Mouse (Mus musculus) ES-CJ7 (cell line): Measurements from ENCODE around the gene Arid3a.
"Not testable (repeated sequence)": the region's sequence is repeated elsewhere in the genome, so short reads cannot be mapped to it uniquely, and the experiment has no call there.

Source experiments
- DNase-seq: peaks from one replicate; pipeline ENCODE4 v3.0.0; 2011; ENCODE audit warnings: low read depth, low spot score

The Arid3a gene

DNA sequence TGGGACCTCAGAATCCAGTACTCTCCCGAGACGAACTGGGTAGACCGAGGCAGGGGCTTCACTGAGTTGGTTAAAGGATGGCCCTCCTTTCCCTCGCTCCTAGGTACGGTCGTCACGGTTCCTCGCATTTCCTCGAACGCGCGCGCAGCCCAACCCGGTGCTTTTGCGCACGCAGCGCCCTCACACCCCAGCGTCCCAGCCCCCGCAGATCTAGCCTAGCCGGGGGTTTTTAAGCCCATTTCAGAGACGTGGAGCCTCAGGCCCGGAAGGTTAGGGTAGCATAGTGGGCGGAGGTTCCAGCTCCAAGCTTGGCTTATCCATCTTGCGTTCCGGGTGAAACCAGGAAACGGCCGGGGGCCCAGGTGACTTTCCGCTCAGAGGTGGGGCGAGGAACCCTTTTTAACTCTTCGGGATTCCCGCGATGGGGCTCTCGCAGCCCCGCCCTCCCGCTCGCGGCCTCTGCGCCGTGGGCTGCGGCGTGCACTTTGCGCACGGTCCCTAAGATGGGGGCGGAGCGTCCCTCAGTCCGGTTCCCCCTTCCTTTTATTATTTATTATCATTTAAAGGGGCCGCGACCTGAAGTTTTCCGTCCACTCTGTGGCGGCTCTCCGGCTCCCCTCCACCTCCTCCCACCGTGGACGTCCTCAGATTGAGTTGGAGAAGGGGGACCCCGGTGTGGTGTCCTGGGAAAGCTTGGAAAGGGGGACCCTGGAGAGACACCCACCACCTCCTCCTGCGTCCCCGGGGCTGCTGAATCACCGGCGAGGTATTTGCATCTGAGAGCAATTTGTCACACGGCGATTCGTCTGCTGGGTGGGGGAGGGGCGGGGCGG is at the start of gene Arid3a:
TSS of gene Arid3a (plus strand) at position 553 of the 833 bp plus-strand sequence.
- peak; percentile 96 for DNase-seq

DNA sequence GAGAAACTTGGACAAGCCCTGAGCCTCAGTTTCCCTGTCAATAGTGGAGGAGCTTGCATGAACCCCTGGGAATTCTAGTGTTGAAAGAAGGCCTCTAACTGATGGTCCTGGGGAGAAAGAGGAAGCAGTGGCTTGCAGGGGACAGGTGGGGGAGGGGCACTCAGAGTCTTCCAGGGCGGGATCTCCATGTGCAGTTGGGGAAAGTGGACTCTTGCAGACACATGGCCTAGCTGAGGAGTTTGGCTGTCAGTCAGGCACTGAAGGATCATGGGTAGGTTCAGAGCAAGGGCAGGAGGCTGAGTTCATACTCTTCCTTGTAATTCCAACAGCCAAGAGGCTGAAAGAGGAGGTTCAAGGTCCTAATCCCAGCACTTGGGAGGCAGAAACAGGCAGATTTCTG is 49.7 kb upstream of the Arid3a start:
- DNase-seq = no peak

DNA sequence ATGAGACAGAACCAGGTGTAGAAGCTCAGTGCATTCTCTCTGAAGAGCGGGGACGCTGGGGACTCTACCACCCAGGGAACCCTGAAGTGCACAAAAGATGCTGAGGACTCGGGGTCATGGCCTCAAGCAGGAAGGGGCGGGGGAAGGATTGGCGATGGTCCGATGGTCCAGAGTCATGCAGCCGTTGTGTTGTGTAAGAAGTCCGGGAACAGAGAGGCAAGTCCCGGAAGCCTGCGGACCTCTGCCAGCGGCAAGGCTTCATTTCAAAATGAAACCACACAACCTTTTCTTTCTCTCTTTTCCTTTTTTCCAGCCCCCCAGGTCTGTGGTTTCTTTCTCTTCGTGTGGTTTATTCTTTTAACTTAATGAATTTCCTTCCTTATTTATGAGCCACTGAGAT is 49.1 kb upstream of the Arid3a start:
- no peak for DNase-seq

DNA sequence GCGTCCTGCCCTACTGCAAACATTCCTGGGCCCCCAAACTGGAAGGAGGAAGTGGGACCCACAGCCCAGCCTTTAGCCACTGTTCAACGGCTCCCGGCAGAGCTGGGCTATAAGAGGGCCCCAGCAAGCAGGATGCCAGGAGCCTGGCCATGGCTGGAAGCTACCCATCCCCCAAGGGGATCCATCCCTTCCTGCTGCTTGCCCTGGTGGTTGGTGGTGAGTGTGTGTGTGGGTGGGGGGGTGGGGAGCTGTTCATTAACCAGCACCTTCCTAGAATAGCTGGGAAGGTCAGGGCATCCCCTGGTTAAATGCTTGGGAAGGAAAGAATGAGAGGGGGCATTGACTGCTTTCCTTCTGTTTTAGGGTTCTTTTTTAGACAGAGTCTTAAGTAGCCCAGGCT is 47.3 kb upstream of the Arid3a start:
- no peak for DNase-seq

DNA sequence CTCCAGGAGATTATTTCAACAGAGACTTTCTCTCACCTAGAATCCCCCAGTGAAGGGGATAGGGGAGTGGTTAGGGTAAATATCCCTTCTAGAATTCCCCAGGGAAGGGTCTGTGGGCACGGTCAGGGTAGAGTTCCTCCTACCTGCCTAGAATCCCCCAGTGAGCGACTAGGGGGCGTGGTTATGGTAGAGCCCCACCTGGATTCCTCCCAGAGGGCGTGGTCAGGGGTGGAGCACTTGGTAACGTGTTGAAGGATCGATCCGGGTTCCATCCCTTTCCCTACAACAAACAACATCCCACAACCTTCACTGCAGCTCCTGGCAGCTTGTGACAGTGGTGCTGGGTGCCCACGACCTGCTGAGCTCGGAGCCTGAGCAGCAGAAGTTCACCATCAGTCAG is 46.1 kb upstream of the Arid3a start:
- DNase-seq = no peak

DNA sequence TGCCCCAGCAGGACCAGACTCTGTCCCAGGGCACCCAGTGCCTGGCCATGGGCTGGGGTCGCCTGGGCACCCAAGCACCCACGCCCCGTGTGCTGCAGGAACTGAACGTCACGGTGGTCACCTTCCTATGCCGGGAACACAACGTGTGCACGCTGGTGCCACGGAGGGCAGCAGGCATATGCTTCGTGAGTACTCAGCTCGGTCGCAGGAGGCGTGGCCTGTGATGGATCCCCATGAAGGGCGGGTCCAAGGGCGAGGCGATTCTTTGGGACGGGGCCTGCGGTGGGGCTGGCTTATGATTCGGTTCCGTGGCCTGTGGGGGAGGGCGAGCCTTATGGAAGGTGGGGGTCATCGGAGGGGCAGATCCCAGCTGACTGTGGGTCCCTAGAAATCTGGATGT is 44.9 kb upstream of the Arid3a start:
- DNase-seq = no peak

DNA sequence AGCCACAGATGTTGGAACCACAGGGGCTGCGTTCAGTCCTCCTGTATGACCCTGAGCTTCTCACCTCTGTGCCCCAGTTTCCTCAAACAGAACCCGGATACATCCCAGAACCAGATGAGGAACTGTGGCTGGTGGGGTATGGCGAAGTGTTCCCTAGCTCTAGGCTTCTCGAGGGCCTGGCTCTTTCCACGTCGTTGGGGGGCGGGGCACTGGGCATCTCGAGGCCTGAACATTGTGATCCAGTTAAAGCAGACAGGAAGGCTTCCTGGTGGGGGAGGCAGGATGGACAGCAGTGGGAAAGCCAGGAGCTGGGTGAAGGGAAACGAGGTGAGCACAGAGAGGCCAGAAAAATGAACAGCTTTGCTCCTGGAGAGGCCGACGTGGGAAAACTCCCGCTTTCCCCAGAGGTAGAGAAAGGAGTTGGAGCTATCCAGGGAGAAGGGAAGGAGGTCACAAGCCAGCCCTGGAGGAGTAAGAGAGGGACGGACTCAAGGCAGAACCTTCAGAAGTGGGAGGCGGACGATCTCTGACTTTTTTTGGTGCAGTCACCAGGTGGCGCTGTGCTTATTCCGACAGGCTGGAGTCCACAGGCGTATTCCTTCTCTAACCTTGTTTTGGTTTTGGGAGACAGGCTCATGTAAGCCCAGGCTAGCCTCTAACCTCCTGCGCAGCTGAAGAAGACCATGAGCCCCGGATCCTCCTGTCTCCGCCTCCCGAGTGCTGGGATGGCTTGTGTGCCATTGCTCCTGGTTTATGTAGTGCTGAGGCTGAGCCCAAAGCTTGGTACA is 43.4 kb upstream of the Arid3a start:
- peak; percentile 89 for DNase-seq

DNA sequence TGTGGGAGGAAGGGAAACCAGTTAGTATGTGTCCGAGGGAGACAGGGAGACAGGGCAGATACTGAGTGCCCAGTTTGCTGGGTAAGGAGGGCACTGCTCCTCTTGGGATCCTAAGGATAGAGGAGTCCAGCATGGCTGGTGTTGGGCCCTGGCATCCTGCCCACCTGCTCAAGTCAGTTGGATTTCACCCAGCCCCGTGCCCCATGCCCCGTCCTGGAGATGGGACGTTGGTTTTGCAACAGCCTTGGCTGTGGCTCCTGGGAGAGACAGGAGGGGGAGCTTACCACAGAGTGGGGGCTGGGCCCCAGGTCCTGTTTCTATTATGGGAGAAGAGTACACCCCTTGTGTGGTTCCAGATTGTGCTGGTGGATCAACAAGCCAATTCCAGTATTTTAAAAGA is 42.4 kb upstream of the Arid3a start:
- DNase-seq = no peak

DNA sequence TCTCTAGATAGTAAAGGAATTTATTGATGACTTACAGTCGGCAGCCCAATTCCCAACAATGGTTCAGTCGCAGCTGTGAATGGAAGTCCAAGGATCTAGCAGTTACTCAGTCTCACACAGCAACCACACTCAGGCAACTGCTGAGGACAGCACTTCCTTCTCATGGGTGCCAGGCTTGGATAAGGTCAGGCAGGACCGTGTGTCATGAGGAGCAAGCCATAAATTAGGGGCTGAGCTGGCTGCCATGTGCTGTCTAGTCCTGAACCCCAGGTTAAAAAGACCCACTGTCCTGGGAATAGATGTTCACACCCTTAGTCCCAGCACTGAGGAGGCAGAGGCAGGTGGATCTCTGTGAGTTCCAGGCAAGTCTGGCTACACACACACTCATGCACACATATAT is 41.9 kb upstream of the Arid3a start:
- DNase-seq = not testable (repeated sequence)

DNA sequence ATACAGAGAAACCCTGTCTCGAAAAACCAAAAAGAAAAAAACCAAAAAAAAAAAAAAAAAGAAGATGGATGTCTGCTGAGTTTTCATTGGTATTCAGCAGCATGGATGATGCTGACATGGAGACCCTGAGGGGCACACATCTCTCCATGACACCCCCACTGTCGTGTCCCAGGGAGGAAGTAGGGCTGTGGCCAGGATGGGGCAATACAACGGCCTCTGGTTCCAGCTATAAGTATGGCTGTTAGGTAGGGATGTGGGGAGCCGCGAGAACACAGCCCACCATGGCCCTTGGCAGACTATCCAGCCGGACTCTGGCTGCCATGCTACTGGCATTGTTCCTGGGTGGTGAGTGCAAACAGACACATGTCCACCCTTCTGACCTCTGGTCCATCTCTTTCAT is 40.8 kb upstream of the Arid3a start, which contains the start of gene Elane:
TSS of gene Elane (plus strand) at position 194 of the 400 bp plus-strand sequence.
- no peak for DNase-seq

DNA sequence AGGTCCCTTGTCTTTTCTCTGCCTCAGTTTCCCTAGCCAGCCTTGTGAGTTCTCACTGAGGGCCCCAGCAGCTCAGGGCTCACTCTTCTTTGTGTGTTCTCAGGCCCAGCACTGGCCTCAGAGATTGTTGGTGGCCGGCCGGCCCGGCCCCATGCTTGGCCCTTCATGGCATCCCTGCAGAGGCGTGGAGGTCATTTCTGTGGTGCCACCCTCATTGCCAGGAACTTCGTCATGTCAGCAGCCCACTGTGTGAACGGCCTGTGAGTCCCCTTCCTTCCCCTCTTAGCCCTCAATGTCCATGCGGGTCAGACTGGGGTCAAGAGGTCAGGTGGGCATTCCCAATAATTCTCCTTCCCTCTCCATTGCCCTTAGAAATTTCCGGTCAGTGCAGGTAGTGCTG is 40.2 kb upstream of the Arid3a start:
- DNase-seq = no peak

DNA sequence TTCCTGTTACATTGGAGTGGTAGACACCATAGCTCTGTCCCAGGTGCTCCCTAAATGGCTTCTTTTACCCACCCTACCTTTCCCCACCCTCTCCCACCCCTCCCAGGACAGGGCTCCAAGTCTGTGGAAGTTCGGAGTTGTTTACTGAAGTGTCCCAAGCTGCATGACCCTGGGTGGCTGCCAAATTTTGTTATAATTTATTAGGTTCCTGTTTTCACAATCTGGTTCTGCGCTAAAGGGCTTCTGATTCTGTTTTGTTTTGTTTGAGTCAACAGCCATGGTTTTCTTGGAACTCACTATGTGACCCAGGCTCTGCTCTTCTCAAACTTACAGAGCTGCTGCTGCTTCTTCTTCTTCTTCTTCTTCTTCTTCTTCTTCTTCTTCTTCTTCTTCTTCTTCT is 37.5 kb upstream of the Arid3a start:
- DNase-seq = no peak

DNA sequence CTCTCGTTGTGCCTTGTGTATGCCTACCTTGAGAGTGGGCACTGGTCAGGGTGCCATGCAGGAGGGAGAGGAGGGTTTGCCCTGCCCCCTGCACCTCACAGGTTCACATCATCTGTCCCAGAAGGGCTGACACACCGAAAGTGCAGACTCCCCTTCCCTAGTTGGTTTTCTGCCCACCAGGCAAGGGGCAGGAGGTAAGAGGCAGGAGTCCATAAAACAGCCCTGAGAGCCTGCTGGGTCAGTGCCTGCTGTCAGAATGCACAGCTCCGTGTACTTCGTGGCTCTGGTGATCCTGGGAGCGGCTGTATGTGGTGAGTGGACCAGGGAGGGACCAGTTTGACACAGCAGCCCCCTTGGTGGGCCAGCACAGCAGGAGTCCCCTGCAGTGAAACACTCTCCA is 36.2 kb upstream of the Arid3a start, which contains the start of gene Cfd:
TSS of gene Cfd (plus strand) at position 184 of the 400 bp plus-strand sequence.
- DNase-seq = no peak

DNA sequence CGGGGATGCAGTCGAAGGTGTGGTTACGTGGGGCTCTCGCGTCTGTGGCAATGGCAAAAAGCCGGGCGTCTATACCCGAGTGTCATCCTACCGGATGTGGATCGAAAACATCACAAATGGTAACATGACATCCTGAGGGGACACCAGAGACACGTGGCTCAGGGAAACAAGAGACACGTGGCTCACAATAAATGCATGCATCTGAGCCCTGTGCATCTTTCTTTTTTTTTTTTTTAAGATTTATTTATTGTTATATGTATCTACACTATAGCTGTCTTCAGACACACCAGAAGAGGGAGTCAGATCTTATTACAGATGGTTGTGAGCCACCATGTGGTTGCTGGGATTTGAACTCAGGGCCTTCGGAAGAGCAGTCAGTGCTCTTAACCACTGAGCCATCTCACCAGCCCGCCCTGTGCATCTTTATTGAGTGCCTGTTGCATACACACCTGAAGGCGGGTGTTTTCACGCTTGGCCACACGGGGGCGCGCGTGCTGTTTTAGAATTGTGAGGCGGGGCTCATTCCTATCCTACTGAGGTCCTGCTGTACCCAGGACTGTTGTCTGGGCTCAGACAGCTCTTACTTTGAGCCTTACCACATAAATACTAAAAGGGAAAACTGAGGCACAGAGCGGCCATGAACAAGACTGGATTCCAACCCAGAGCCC is 34.3 kb upstream of the Arid3a start:
- peak; percentile 84 for DNase-seq

DNA sequence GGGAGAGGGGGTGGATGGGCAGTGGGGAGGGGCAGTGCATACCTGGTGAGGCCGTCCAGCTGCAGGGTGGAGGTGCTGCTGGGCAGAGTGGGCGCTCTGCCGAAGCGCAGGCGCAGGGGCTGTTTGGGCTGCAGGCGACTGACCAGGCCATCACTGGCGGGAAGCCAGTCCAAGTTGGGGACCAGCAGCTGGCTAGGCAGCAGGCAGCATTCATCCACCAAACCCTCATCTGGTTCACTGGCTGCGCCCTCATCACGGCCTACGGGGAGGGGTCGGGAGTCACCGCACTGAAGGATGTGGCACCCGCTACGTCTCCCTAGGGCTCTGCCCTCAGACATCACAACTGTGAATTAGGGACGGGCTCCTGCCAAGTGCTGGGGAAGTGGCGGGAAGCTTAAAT is 30.5 kb upstream of the Arid3a start:
- no peak for DNase-seq

DNA sequence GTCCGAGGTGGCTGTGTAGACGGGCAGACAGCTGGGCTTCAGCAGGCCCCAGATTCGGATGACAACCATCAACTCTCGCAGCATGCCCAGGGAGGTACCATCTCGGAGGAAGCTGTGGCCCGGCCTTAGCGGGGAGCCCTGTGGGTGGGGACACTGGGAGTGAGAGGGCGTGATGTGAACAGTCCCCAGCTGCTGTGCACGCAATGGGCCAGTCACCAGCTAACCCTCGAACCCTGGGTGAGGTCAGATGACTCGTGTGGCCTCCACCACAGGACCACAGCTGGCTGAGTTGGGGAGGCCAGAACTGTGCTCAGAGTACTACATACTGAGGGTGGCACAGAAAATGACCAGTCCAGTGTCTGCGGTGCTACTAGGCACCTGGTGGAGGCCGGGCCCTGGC is 30.0 kb upstream of the Arid3a start:
- no peak for DNase-seq

DNA sequence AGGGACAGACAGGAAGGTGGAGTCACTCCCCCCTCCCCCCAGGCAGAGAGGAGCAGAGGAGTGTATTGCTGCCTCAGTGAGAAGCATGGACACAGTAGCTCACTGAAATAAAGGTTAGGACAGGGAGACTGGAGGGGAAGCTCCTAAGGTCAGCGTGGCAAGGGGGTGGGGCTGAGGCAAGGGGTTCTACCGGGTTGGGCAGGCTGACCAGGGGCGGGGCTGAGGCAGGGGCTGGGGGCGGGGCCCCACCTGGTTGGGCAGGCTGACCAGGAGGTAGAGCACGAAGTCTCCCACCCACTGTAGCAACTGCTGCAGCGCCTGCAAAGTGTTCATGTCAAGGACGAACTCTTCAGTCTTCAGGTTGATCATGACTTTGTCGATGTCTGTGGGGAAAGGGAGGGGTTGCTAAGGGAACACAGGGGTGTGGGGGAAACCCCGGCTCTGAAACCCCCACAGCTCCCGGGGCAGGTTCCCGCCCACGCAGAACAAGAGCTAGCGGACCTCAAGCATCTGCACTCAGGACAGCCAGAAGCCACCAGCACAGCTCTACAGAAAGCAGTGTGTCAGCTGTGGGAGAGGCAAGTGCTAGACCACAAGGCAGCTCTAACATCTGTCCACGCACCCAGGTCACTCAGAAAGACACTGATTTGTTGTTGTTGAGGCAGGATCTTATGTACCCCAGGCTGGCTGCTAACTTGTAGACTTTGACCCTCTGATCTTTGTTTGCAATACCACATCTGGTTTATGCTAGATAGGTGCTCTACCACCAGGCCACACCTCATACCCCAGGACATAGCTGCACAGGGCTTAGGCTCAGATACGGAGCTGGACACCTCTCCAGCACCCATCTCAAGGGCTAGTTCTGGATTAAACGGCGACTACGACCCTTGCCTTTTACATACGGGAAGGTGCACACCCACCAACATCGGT is 29.3 kb upstream of the Arid3a start:
- DNase-seq = no peak

DNA sequence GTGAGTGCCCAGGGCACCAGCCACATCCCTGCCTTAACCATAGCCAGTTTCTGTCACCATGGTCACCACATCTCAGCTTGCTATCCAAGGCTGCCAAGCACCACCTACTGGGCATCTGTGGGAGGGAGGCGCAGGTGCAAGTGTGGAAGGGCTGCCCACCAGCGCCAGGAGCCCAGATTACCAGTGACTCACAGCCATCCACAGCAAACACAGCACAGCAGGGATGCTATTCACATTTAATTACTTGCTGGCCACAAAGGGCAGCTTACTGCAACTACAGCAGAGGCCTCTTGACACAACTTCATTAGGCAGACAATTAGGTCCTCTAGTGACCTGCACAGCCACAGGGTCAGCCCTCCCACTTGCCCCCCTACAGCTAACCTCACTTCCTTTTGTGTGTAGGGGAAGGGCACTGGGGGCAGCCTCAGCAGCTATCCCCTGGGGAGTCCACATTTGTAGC is 25.9 kb upstream of the Arid3a start:
- DNase-seq = no peak

DNA sequence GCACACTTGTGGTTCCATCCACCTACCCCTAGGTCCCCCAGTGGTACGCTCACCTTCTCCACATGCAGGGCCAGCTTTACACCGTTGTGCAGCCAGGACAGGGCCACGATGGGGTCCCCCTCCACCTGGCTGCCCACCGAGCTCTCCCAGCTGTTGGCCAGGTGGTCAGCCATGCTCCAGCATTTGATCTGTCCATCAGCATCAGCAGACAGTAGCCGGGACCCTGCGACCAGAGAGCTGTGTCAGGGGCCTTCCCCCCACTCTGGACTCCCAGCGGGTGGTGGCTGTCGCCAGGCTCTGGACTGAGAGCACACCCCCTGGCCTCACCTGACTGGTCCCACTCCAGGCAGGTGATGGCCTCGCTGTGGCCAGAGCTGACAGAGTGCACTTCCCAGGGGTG is 20.1 kb upstream of the Arid3a start:
- DNase-seq = no peak

DNA sequence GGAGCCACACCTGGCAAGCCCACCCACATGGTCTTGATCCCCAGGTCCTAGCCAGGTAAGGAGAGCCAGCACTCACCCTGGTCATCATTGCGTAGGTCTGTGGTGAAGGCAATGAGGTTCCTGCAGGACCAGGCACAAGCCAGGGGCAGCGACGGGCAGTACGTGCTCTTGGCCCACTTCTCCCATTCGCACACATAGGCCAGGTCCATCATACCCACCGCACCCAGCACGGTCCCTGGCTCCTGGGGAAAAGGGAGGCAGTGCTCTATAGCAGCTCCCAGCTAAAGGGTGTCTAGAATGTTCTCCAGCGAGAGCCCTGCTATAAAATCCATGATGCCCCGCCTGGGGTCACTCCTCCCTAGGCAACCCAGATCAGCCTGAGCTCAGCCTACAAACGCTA is 19.4 kb upstream of the Arid3a start:
- no peak for DNase-seq
